Mouse (Mus musculus): ENCODE results near the gene Celf1.
"Not testable (repeated sequence)": the region's sequence is repeated elsewhere in the genome, so short reads cannot be mapped to it uniquely, and the experiment has no call there.

The Celf1 gene

GRCm38 (mm10) chr2:91023956-91024355 lies 83.8 kb downstream of the Celf1 start:
- no peak for DNase-seq

- no peak for DNase-seq
Measured at GRCm38 (mm10) chr2:91025081-91025516, 84.9 kb downstream of the Celf1 start.

- no peak for DNase-seq
Measured at GRCm38 (mm10) chr2:91026491-91026890, 86.3 kb downstream of the Celf1 start.

GRCm38 (mm10) chr2:91027391-91028214 lies 87.4 kb downstream of the Celf1 start:
- peak; percentile 22 for DNase-seq

- DNase-seq: no peak
Measured at GRCm38 (mm10) chr2:91031216-91031615, 91.0 kb downstream of the Celf1 start.

GRCm38 (mm10) chr2:91033000-91033399 lies 92.8 kb downstream of the Celf1 start:
- no peak for DNase-seq

- peak; percentile 63 for DNase-seq
Measured at GRCm38 (mm10) chr2:91035385-91035784, 95.2 kb downstream of the Celf1 start, which contains the start of gene Rapsn. Gene Rapsn (plus strand): TSS chr2:91035620.

GRCm38 (mm10) chr2:91041786-91042185 lies 101.6 kb downstream of the Celf1 start:
- DNase-seq: no peak

- no peak for DNase-seq
Measured at GRCm38 (mm10) chr2:91042651-91043398, 102.6 kb downstream of the Celf1 start.

GRCm38 (mm10) chr2:91044727-91045126 lies 104.5 kb downstream of the Celf1 start:
- DNase-seq: no peak

- DNase-seq: not testable (repeated sequence)
Measured at GRCm38 (mm10) chr2:91045805-91046204, 105.6 kb downstream of the Celf1 start.

GRCm38 (mm10) chr2:91047359-91047758 lies 107.2 kb downstream of the Celf1 start:
- no peak for DNase-seq

GRCm38 (mm10) chr2:91051917-91052316 lies 111.7 kb downstream of the Celf1 start:
- DNase-seq: no peak

GRCm38 (mm10) chr2:91052752-91053151 lies 112.6 kb downstream of the Celf1 start:
- no peak for DNase-seq

- no peak for DNase-seq
Measured at GRCm38 (mm10) chr2:91053181-91053933, 113.2 kb downstream of the Celf1 start.

GRCm38 (mm10) chr2:91053934-91054382 lies 113.8 kb downstream of the Celf1 start, which contains the start of gene Psmc3:
Gene Psmc3 (plus strand): TSS chr2:91054009.
- peak; percentile 99 for DNase-seq

GRCm38 (mm10) chr2:91058435-91058834 lies 118.3 kb downstream of the Celf1 start:
- DNase-seq: no peak

GRCm38 (mm10) chr2:91059376-91059775 lies 119.2 kb downstream of the Celf1 start:
- no peak for DNase-seq

- peak; percentile 73 for DNase-seq
Measured at GRCm38 (mm10) chr2:91060544-91061355, 120.6 kb downstream of the Celf1 start.

GRCm38 (mm10) chr2:91061849-91062481 lies 121.8 kb downstream of the Celf1 start:
- DNase-seq: peak; percentile 83
